Mouse (Mus musculus): ENCODE results near the gene Chil1. TPM values are rescaled to one million over a fixed set of nuclear protein-coding genes. Genes with fewer than 3 reads are reported as not detected.

Chil1 gene
- polyA plus RNA-seq (2015; fragmentation: Nextera tagmentation; extraction: Ambion mirVana): 18.8 and 19.3 TPM in 2 replicates

DNA sequence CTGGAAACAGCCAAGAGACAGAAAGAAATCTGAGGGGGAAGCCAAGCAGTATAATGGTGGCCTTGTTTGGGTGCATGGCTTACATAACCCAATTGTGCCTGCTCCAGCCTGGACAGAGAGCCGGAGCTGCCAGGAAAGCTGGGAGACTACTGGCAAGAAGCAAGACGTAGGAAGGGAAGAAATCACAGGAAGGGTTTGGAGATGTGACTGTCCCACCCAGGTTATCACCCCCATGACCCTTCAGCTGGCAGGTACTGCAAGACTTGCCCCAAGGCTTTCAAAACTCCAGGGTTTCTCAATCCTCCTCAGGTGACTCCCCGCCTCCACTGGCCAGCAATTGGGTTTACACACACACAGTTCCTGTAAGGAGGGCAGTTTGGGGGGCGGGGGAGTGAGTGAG, at the start of gene Chil1:
TSS of gene Chil1 (plus strand) at position 152 of the 400 bp plus-strand sequence.
- ATAC-seq: no peak
- H3K27me3 ChIP-seq (ENCODE audit: insufficient read depth, low read length): no peaks in the 10 kb centered on the region

GRCm38 (mm10) chr1:134133316-134133715, 48.7 kb upstream of the Chil1 start:
- no peak for TF ChIP-seq EP300 (IDR thresholded peaks at IDR 0.05; ENCODE audit: low read depth)
- TF ChIP-seq CTCF (IDR thresholded peaks at IDR 0.05; ENCODE audit: low read depth): no peak
- H3K27ac ChIP-seq (ENCODE audit: low read depth): no peak overlapping the region
- 67% methylated on average over 11 of the region's 11 CpGs for WGBS (ENCODE audit: insufficient replicate concordance)
- H3K9me3 ChIP-seq (ENCODE audit: low read length): no peaks in the 10 kb centered on the region
- H3K9ac ChIP-seq (replicated peaks): no peak overlapping the region
- no peak overlapping the region for H3K4me2 ChIP-seq (ENCODE audit: low read depth, low read length)
- H3K4me3 ChIP-seq (ENCODE audit: low read depth, low read length): no peak overlapping the region
- ATAC-seq (no peak), DNase-seq (no peak)
- H3K27me3 ChIP-seq (ENCODE audit: insufficient read depth, low read length): no peaks in the 10 kb centered on the region
- no peaks in the 10 kb centered on the region for H3K4me1 ChIP-seq (ENCODE audit: insufficient read depth)
- no peaks in the 10 kb centered on the region for H3K36me3 ChIP-seq (replicated peaks; ENCODE audit: insufficient read depth, low read length)

More for the DNA sequence above, at the start of gene Chil1:
- peak within 1 kb of the TSS; percentile 35 for H3K4me2 ChIP-seq (ENCODE audit: low read depth, low read length)
- no peak within 1 kb of the TSS for H3K27ac ChIP-seq (ENCODE audit: low read depth)
- no peaks in the 10 kb centered on the region for H3K36me3 ChIP-seq (replicated peaks; ENCODE audit: insufficient read depth, low read length)
- peaks cover 6% of the 10 kb centered on the region; the same call in 1 of the 2 replicates for H3K4me1 ChIP-seq (ENCODE audit: insufficient read depth)
- no peak within 1 kb of the TSS for H3K9ac ChIP-seq (replicated peaks)
- TF ChIP-seq EP300 (IDR thresholded peaks at IDR 0.05; ENCODE audit: low read depth): no peak
- no peaks in the 10 kb centered on the region for H3K9me3 ChIP-seq (ENCODE audit: low read length)
- H3K4me3 ChIP-seq (ENCODE audit: low read depth, low read length): peak within 1 kb of the TSS; percentile 31
- DNase-seq: no peak
- WGBS (ENCODE audit: insufficient replicate concordance): 55% methylated on average over 4 of the region's 4 CpGs

- 59% methylated on average over 3 of the region's 3 CpGs for WGBS (ENCODE audit: insufficient replicate concordance)
- Histone ChIP-seq H3K9me3 (ENCODE audit: low read length) (no peaks in the 10 kb centered on the region), H3K36me3 (replicated peaks; ENCODE audit: insufficient read depth, low read length) (no peaks in the 10 kb centered on the region), H3K27me3 (ENCODE audit: insufficient read depth, low read length) (no peaks in the 10 kb centered on the region), H3K27ac (ENCODE audit: low read depth) (no peak overlapping the region), H3K4me3 (ENCODE audit: low read depth, low read length) (no peak overlapping the region), H3K9ac (replicated peaks) (no peak overlapping the region), H3K4me2 (ENCODE audit: low read depth, low read length) (no peak overlapping the region), H3K4me1 (ENCODE audit: insufficient read depth) (no peaks in the 10 kb centered on the region)
- ATAC-seq (no peak), DNase-seq (no peak)
- TF ChIP-seq EP300 (IDR thresholded peaks at IDR 0.05; ENCODE audit: low read depth) (no peak), CTCF (IDR thresholded peaks at IDR 0.05; ENCODE audit: low read depth) (no peak)
These were observed 45.6 kb upstream of the Chil1 start for GRCm38 (mm10) chr1:134136351-134136750.

- 78% methylated on average over 9 of the region's 9 CpGs for WGBS (ENCODE audit: insufficient replicate concordance)
- ATAC-seq: no peak
- H3K27ac ChIP-seq (ENCODE audit: low read depth): no peak overlapping the region
- TF ChIP-seq CTCF (IDR thresholded peaks at IDR 0.05; ENCODE audit: low read depth): no peak
- no peak for TF ChIP-seq EP300 (IDR thresholded peaks at IDR 0.05; ENCODE audit: low read depth)
- no peaks in the 10 kb centered on the region for H3K9me3 ChIP-seq (ENCODE audit: low read length)
- H3K27me3 ChIP-seq (ENCODE audit: insufficient read depth, low read length): no peaks in the 10 kb centered on the region
- no peak for DNase-seq
- no peaks in the 10 kb centered on the region for H3K4me1 ChIP-seq (ENCODE audit: insufficient read depth)
- no peak overlapping the region for H3K4me3 ChIP-seq (ENCODE audit: low read depth, low read length)
- no peaks in the 10 kb centered on the region for H3K36me3 ChIP-seq (replicated peaks; ENCODE audit: insufficient read depth, low read length)
- H3K4me2 ChIP-seq (ENCODE audit: low read depth, low read length): no peak overlapping the region
- H3K9ac ChIP-seq (replicated peaks): no peak overlapping the region
These were observed 43.6 kb upstream of the Chil1 start for GRCm38 (mm10) chr1:134138424-134138823.

- Histone ChIP-seq H3K27ac (ENCODE audit: low read depth) (no peak overlapping the region), H3K27me3 (ENCODE audit: insufficient read depth, low read length) (no peaks in the 10 kb centered on the region), H3K4me1 (ENCODE audit: insufficient read depth) (no peaks in the 10 kb centered on the region), H3K4me2 (ENCODE audit: low read depth, low read length) (no peak overlapping the region), H3K4me3 (ENCODE audit: low read depth, low read length) (no peak overlapping the region), H3K9ac (replicated peaks) (no peak overlapping the region), H3K36me3 (replicated peaks; ENCODE audit: insufficient read depth, low read length) (no peaks in the 10 kb centered on the region), H3K9me3 (ENCODE audit: low read length) (no peaks in the 10 kb centered on the region)
- ATAC-seq (no peak), DNase-seq (no peak)
- WGBS (ENCODE audit: insufficient replicate concordance): 74% methylated on average over 4 of the region's 4 CpGs
- TF ChIP-seq CTCF (IDR thresholded peaks at IDR 0.05; ENCODE audit: low read depth): no peak
- no peak for TF ChIP-seq EP300 (IDR thresholded peaks at IDR 0.05; ENCODE audit: low read depth)
These were observed 39.6 kb upstream of the Chil1 start for GRCm38 (mm10) chr1:134142363-134142794.

DNA sequence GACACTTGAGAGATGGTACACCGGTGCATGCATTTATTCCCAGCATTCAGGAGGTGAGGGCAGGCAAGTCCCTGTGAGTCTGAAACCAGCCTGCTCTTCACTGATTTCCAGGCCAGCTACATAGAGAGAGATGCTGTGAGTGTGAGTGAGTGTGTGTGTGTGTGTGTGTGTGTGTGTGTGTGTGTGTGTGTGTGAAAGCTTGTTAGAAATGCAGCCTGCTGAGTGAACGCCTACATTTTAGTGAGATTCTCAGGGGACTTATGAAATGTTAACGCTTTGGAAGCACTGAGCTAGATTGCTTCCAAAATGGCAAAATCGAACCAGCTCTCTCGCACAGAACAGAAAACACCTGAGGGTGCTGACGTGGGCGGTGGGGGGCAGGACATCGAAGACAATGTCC, 35.9 kb upstream of the Chil1 start:
- H3K4me1 ChIP-seq (ENCODE audit: insufficient read depth): no peaks in the 10 kb centered on the region
- H3K9ac ChIP-seq (replicated peaks): no peak overlapping the region
- 78% methylated on average over 8 of the region's 8 CpGs for WGBS (ENCODE audit: insufficient replicate concordance)
- DNase-seq (no peak), ATAC-seq (no peak)
- H3K4me3 ChIP-seq (ENCODE audit: low read depth, low read length): no peak overlapping the region
- no peak overlapping the region for H3K27ac ChIP-seq (ENCODE audit: low read depth)
- H3K36me3 ChIP-seq (replicated peaks; ENCODE audit: insufficient read depth, low read length): no peaks in the 10 kb centered on the region
- H3K9me3 ChIP-seq (ENCODE audit: low read length): no peaks in the 10 kb centered on the region
- no peaks in the 10 kb centered on the region for H3K27me3 ChIP-seq (ENCODE audit: insufficient read depth, low read length)
- H3K4me2 ChIP-seq (ENCODE audit: low read depth, low read length): no peak overlapping the region
- no peak for TF ChIP-seq EP300 (IDR thresholded peaks at IDR 0.05; ENCODE audit: low read depth)
- no peak for TF ChIP-seq CTCF (IDR thresholded peaks at IDR 0.05; ENCODE audit: low read depth)

DNA sequence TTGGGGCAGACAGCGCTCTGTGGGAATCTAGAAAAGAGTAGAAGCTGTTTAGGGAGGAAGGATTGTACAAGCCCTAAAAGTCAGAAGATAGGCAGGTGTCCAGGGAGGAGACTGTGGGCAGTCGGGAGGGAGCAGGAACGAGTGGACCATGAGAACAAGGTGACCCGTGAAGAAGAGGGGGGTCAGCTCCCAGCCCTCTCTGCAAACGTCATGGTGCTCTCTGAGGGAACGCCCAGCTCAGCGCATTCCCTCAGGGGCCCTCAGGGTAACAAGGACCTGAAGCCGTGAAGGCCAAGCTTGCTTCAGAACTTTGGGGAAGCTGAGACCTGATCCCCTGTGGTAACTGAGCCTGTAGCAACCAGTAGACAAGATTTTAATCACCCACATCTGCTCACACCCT, 31.9 kb upstream of the Chil1 start:
- Histone ChIP-seq H3K4me2 (ENCODE audit: low read depth, low read length) (no peak overlapping the region), H3K4me1 (ENCODE audit: insufficient read depth) (no peaks in the 10 kb centered on the region), H3K9me3 (ENCODE audit: low read length) (no peaks in the 10 kb centered on the region), H3K27ac (ENCODE audit: low read depth) (no peak overlapping the region), H3K4me3 (ENCODE audit: low read depth, low read length) (no peak overlapping the region), H3K36me3 (replicated peaks; ENCODE audit: insufficient read depth, low read length) (no peaks in the 10 kb centered on the region), H3K27me3 (ENCODE audit: insufficient read depth, low read length) (no peaks in the 10 kb centered on the region), H3K9ac (replicated peaks) (no peak overlapping the region)
- DNase-seq (no peak), ATAC-seq (no peak)
- 61% methylated on average over 8 of the region's 8 CpGs for WGBS (ENCODE audit: insufficient replicate concordance)
- no peak for TF ChIP-seq EP300 (IDR thresholded peaks at IDR 0.05; ENCODE audit: low read depth)
- no peak for TF ChIP-seq CTCF (IDR thresholded peaks at IDR 0.05; ENCODE audit: low read depth)

All from liver, postnatal 0 days (tissue).